18 mouse cellular contexts compared by ENCODE assay signal in the genomic region with DNA sequence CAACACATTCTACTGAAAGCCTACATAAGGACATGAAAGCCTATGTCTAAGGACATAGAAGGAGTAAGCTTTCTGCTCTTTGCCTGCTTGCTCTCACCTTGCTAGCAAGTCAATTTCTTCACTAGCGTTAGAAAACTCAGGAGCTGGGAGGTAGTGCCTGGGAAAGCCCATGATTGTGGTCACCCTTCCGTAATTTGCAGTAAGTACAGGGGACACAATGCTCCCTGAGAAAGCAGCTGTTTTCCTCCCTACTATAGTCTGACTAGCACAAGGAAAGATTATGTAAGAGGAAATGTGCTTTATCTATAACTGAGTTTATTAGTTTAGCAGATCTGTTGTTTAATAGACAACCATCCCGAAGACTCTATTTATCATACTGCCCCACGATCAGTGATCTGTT.
"Had no signal": no experiment of that assay in that cellular context is flagged by ENCODE, and none has a peak within 500 bp of the region (broad histone marks: within the 10 kb centered on the region; RNA-seq: fewer than 3 reads in every experiment).

No protein-coding gene starts in this region.

- H3K4me3 ChIP-seq: midbrain, embryonic 10.5 days; midbrain, embryonic 12.5 days; myocyte; neural tube, embryonic 13.5 days; neural tube, embryonic 15.5 days had no signal

- DNase-seq: lung, embryonic 14.5 days; lung, postnatal 10 days; lung, postnatal 4 days; midbrain, embryonic 14.5 days; retina, postnatal 1 day; right cerebral cortex, adult 18-20 months; right cerebral cortex, postnatal 25 days; right cerebral cortex, postnatal 4 days; spleen, adult 18-20 months; thymus, adult 18-20 months; thymus, postnatal 14 days; thymus, postnatal 36 days had no signal

- ATAC-seq: midbrain, embryonic 16.5 days had no signal

- H3K27ac ChIP-seq: midbrain, embryonic 10.5 days; midbrain, embryonic 12.5 days; neural tube, embryonic 13.5 days; neural tube, embryonic 15.5 days had no signal

- H3K27me3 ChIP-seq: midbrain, embryonic 12.5 days; neural tube, embryonic 13.5 days; neural tube, embryonic 15.5 days had no signal

- H3K4me2 ChIP-seq: lung, embryonic 14.5 days; midbrain, embryonic 12.5 days; neural tube, embryonic 13.5 days; neural tube, embryonic 15.5 days had no signal

- H3K4me1 ChIP-seq: midbrain, embryonic 10.5 days; midbrain, embryonic 12.5 days; neural tube, embryonic 13.5 days; neural tube, embryonic 15.5 days had no signal

- H3K9ac ChIP-seq: lung, embryonic 14.5 days; midbrain, embryonic 12.5 days; neural tube, embryonic 13.5 days; neural tube, embryonic 15.5 days had no signal

- H3K36me3 ChIP-seq: midbrain, embryonic 10.5 days; midbrain, embryonic 12.5 days; neural tube, embryonic 13.5 days; neural tube, embryonic 15.5 days had no signal

- H3K9me3 ChIP-seq: midbrain, embryonic 10.5 days; midbrain, embryonic 12.5 days; neural tube, embryonic 13.5 days; neural tube, embryonic 15.5 days had no signal
